Mouse (Mus musculus) B cell, adult 62 days (primary cell): ENCODE data around the gene Scgb2b24. TPM values are rescaled to one million over a fixed set of nuclear protein-coding genes. Genes with fewer than 3 reads are reported as not detected.

Source experiments
- total RNA-seq: library from RNA; stranded (reverse); gene quantifications from 4 replicates; pipeline ENCODE4 v1.2.4, GENCODE M21; 2023

Scgb2b24 gene
- not detected in 4 replicates for total RNA-seq

DNA sequence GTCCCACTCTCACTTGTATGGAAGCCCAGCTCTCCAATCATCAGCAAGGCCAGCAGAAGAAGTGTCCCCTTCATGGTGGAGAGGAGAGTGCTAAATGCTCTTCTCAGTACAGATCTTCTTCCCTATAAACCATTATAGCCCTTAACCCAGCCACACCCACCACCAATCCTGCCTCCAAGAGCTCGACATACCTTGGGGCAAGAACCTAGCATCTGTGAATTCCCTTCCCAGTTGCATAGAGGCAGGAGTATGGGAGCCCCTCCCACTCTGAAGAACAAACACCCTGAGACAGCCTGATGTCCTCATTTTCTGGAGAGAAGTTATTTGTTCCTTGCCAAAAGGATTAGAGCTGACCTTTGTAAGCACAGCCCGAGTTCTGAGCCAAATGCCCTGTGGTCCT is at the start of gene Scgb2b24:
TSS of gene Scgb2b24 (minus strand) at position 101 of the 400 bp plus-strand sequence.

DNA sequence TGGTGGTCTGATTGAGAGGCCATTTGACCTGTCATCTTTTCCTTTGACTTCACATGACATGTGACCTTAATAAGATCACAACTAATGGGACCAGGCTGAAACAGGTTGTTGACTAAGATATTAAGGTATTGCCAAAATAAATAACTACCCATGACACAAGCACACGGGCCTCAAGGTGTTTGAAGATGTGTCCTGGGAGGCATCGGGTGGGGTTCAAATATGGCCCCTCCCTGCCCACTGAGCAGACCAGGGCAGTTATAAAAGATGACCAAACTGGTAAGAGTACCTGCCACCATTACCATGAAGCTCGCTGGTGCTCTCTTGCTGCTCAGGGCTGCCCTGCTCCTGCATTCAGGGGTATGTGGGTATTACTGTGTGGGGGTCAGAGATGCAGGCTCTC is 4.4 kb upstream of the Scgb2b24 start, which contains the start of gene Scgb1b24:
TSS of gene Scgb1b24 (plus strand) at position 301 of the 400 bp plus-strand sequence.

Other genes with a start within 250 kb of the Scgb2b24 start
- not detected in 4 replicates for gene Scgb2b21, start 218.9 kb downstream of the Scgb2b24 start, total RNA-seq
- not detected in 4 replicates for gene Scgb1b24, start 4.5 kb upstream of the Scgb2b24 start, total RNA-seq
- gene Scgb2b26, start 205.7 kb upstream of the Scgb2b24 start, total RNA-seq: not detected in 4 replicates